Mouse (Mus musculus): ENCODE data around the gene Myh13. TPM values are rescaled to one million over a fixed set of nuclear protein-coding genes. Genes with fewer than 3 reads are reported as not detected.

Myh13 gene
- polyA plus RNA-seq, 1 experiment from 2014 or later, result 0.13 TPM

GRCm38 (mm10) chr11:67414346-67414940, 93.0 kb downstream of the Myh13 start:
- no peaks in the 10 kb centered on the region for H3K27me3 ChIP-seq
- 69% methylated on average over 6 of the region's 6 CpGs for WGBS
- H3K27ac ChIP-seq, result no peak overlapping the region
- no peak overlapping the region for H3K9ac ChIP-seq
- H3K4me3 ChIP-seq (replicated peaks), result no peak overlapping the region
- no peaks in the 10 kb centered on the region for H3K36me3 ChIP-seq
- ATAC-seq (replicated peaks; ENCODE audit: low FRiP score), result no peak
- H3K9me3 ChIP-seq (replicated peaks), result no peaks in the 10 kb centered on the region
- H3K4me1 ChIP-seq, result 0 out of 2 replicates have a peak, but pooled peaks cover 5% of the 10 kb centered on the region
- H3K4me2 ChIP-seq, result no peak overlapping the region

Other genes starting within 250 kb of the Myh13 start
- gene Myh3, start 243.4 kb upstream of the Myh13 start, polyA plus RNA-seq (2015; fragmentation: Nextera tagmentation; extraction: Ambion mirVana), result 11.4 and 16.9 TPM in 2 replicates
- 0.03 TPM in 1 of 2 replicates, not detected in the other for gene Myh2, start 150.6 kb upstream of the Myh13 start, polyA plus RNA-seq (2015; fragmentation: Nextera tagmentation; extraction: Ambion mirVana)
- 0.10 and 0.17 TPM in 2 replicates for gene Myh1, start 121.6 kb upstream of the Myh13 start, polyA plus RNA-seq (2015; fragmentation: Nextera tagmentation; extraction: Ambion mirVana)
- 0.17 TPM in 1 of 2 replicates, not detected in the other for gene Myh4, start 83.6 kb upstream of the Myh13 start, polyA plus RNA-seq (2015; fragmentation: Nextera tagmentation; extraction: Ambion mirVana)
- gene Myh8, start 44.5 kb upstream of the Myh13 start, polyA plus RNA-seq (2015; fragmentation: Nextera tagmentation; extraction: Ambion mirVana), result 6.6 and 20.3 TPM in 2 replicates
- 10.8 and 12.9 TPM in 2 replicates for gene Gas7, start 133.8 kb downstream of the Myh13 start, polyA plus RNA-seq (2015; fragmentation: Nextera tagmentation; extraction: Ambion mirVana)

Measured in kidney, embryonic 15.5 days (tissue).